ENCODE assay signal across 16 mouse cellular contexts in genomic region chr1:33896666-33897065, GRCm38 (mm10). TPM values are rescaled to one million over a fixed set of nuclear protein-coding genes. Genes with fewer than 3 reads are reported as not detected.
"Had no signal": no experiment of that assay in that cellular context is flagged by ENCODE, and none has a peak within 500 bp of the region (broad histone marks: within the 10 kb centered on the region; RNA-seq: fewer than 3 reads in every experiment).

No protein-coding gene starts in this region.

- H3K9ac ChIP-seq: limb, embryonic 15.5 days; liver, embryonic 12.5 days; lung, embryonic 14.5 days; neural tube, embryonic 15.5 days had no signal

- H3K27me3 ChIP-seq: limb, embryonic 15.5 days; liver, embryonic 12.5 days; neural tube, embryonic 15.5 days had no signal

- H3K4me3 ChIP-seq: left cerebral cortex, adult 2 months; limb, embryonic 15.5 days; liver, embryonic 12.5 days; midbrain, embryonic 10.5 days; myocyte; neural tube, embryonic 15.5 days had no signal

- DNase-seq: kidney, postnatal 25 days; lung, embryonic 14.5 days; lung, postnatal 10 days; lung, postnatal 4 days; midbrain, embryonic 14.5 days; right cerebral cortex, postnatal 4 days; spleen, adult 18-20 months; thymus, adult 2 months; thymus, postnatal 36 days had no signal

- ATAC-seq: liver, embryonic 12.5 days had no signal

- H3K36me3 ChIP-seq: limb, embryonic 15.5 days; liver, embryonic 12.5 days; midbrain, embryonic 10.5 days; neural tube, embryonic 15.5 days had no signal

- H3K4me2 ChIP-seq: limb, embryonic 15.5 days; liver, embryonic 12.5 days; lung, embryonic 14.5 days; neural tube, embryonic 15.5 days had no signal

- H3K27ac ChIP-seq: left cerebral cortex, adult 2 months; limb, embryonic 15.5 days; liver, embryonic 12.5 days; midbrain, embryonic 10.5 days; neural tube, embryonic 15.5 days had no signal

- H3K9me3 ChIP-seq: limb, embryonic 15.5 days; liver, embryonic 12.5 days; midbrain, embryonic 10.5 days; neural tube, embryonic 15.5 days had no signal

- H3K4me1 ChIP-seq: liver, embryonic 12.5 days; midbrain, embryonic 10.5 days; neural tube, embryonic 15.5 days had no signal

RNA-seq across cellular contexts. Expression of gene Bend6, which starts 10.9 kb away (rescaled TPM):
- total RNA-seq: megakaryocyte, adult 5-6 weeks had no signal
